Mouse (Mus musculus): ENCODE results near the gene Il7r.
"Not testable (repeated sequence)": the region's sequence is repeated elsewhere in the genome, so short reads cannot be mapped to it uniquely, and the experiment has no call there.

Gene Il7r

DNA sequence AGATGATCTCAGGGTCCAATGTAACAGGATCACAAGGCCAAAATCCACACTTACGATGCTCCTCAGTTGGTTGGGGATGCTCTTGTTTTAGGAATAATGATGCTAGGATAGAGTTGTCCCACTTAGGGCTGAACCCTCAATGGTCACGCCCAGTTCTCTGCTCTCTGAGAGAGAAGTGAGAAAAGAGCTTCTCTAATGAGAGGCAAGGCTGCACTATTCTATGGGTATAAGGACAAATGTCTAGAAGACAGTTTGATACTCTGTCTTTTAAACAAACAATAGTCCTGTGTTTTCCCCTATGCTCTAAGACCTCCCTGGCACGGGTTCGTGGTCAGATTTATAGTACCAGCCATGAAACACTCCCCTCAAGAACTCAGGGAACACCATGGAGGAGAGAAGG is at the start of gene Il7r:
Il7r (minus strand) TSS at position 101 of the 400 bp plus-strand sequence.
- no peak for DNase-seq

DNA sequence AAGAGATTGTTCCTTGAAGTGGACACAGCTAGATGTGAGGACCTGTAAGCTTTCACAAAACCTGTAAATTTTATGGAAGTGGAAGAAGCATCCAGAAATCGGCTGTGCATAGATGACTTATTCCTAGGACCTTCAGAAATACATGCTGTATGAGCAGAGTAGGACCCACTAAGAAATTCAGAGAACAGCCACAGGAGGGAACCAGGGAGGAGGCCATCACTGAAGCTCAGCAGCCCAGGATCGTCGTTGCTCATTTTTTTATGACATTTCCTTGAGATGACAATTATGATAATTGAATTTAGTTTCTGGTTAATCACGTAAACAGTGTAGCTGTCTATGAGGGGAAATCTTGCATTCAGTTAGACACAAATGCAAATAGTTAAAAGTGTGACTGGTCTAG is 47.3 kb upstream of the Il7r start:
- no peak for DNase-seq

DNA sequence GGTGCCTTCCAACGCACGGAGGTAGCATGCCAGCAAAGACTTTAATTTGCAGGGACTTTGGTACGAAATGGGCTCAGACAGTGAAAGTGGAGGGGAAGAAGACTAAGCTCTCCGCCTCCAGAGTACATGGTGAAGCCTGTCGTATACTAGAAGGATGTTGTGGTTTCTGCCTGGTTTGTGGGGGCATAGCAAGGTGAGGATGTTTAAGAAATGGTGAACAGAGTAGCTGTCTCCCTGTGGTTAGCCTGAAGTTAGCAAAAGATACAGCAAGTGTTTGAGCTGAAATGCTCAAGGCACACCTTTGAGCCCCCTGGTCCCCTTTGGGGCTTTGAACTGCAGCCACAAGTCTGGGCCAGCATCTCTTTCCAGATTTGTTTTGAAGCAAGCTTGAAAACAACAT is 44.8 kb upstream of the Il7r start:
- no peak for DNase-seq

DNA sequence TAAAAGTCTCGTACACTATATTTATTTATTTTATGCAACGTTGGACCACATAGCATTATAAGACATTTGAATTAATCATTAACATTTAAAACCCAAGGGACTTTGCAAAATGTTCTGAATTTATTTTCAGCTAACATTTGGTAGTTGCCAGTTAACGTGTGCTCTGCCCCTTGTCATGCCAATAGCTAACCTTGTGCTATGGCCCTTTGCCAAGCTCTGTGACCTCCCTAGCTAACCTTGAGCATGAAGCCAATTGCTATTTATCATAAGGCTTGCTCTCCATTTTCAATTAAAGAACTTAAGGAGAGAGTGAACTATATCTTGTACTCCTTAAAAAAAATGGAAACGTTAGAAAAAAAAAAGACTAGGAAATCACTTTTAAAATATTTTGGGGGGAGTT is 43.4 kb upstream of the Il7r start:
- DNase-seq, result no peak

DNA sequence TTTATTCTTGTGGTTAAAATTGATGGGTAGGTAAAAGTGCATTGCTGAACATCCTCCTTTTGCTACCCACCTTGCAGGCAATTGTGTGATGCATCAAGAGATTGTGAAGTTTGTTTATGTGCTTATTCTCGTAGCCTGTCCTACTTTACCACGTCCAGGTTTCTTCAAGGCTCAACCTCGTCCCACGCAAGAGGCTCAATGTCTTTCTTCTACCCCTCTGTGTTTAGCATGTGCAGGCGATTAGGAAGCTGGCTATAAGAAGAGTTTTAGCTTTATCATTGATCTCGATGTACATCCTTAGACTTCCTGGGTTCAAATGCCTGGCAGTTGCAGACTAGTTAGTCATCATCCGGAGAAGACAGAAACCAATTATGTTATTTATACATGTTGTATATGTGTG is 42.7 kb upstream of the Il7r start:
- DNase-seq, result no peak

DNA sequence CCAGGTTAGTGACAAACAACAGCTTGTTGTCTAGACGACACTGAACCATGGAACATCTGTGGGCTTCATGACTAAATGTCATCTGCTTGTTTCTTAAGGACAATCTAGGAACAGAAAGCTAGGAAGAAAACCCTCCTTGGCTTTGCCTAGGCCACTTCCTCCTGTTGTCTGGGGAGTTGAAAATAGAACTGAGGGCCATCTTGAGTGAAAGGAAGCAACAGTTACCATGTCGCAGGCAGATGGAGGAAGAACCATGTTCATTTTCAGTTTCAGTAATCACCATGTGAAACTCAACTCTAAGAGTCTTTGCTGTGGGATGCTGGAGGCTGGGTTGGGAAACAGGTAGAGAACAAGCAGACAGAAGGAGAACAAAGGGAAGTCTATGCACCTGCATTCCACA is 41.9 kb upstream of the Il7r start:
- no peak for DNase-seq

DNA sequence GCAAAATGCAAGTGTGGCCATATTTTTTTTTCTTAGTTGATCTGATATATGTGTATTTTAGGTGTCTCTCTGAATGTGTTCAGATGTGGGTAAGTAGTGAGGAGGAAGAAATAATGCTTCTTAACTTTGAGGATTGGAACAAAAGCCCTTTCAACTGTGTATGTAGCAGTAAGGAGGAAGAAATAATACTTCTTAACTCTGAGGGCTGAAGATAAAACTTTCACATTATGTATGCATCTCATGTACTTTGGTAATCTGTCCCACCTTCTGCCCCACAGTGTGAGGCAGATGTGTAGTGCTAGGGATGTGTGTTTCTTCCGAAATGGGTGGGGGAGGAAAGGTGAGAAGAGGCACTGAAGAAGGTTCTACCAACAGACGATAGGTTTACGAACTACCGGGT is 37.3 kb upstream of the Il7r start:
- no peak for DNase-seq

DNA sequence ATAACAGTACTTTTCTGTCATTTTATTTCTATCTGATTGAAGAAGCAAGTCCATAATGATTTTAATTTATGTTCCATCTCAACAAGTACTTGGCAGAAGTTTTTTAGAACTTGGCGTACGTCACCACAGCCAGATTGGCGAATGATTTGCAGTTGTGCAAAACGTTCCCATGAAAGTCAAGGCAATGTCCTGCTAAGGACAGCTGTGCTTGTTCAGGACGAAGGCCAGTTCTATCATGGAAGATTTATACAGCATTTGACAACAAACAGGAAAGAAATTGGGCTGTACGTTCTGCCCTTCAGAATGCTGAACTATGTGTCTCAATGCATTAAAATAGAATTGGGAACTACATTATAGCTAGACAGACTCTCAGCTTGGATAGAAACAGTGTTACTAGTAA is 35.4 kb upstream of the Il7r start:
- no peak for DNase-seq

DNA sequence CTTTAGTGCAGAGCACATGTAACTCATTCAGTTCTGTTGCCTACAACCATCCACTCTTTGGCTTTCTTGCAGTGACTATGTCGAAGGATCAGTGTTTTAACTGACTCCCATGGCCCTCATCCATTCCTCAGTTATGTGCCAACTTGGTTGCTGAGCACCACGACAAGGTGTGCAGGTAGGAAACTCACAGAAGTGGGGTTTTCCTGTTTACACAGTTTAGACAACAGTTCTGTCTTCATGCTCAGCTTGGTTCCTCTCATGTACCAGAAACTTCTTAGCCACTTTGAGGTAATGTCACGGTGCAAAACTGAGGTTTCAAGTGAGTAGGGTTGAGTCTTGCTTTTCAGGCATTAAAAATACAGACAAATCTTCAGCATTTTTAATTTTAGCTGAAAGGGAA is 34.2 kb upstream of the Il7r start:
- DNase-seq, result no peak

DNA sequence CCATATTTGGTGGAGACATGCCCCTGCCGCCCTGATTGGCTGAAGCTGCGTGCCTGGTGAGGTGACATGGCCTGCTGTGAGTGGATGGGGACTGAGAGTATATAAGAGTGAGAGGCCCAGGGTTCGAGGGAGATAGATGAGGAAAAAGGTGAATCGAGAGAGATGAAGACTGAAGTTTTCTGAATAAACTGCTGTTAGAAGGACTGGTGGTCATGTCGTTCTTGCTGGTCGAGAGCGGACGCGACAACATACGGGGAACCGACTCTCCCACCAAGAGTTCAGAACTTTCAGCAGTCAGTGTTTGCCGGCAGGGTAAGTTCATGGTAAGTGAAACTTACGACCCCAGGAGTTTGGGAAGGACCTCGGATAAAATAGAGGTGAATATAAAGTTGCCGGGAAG is 27.3 kb upstream of the Il7r start:
- DNase-seq, result not testable (repeated sequence)

DNA sequence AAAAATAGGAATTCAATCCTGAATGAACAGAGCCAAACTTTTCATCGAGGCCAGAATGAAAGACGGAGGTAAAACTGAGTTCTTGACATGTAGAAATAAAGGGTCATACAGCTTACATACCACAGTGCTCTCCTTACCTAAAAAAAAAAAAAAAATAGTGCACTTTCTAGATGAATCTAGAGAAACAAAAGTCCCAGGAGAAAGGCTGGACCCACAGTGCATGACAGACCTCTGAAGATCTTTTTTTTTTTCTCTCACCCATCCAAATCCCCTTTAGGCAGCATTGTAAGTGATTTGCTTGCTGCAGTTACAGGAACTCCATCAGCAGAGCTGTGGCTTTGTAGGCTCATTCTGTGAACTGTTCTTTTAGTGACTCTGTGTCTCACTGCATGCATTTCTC is 19.0 kb upstream of the Il7r start:
- no peak for DNase-seq

DNA sequence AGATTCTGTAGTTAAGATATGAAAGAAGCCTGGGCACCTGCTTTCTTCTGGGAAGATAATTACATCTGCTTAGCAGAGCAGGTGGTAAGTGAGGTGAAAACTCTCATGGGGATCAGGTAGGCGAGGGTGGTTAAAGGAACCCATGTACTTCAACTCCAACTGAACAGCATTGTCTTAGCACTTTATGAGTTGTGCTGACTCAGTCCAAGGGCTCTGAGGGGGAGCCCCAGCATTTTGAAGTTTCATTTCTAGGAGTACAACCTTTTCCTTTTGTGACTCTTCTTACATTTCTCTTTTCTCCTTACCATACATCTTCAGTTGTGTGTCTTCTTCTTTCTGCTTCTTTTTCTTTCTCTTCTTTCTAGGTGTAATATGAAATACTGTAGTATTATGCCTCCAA is 5.2 kb upstream of the Il7r start:
- DNase-seq, result no peak

DNA sequence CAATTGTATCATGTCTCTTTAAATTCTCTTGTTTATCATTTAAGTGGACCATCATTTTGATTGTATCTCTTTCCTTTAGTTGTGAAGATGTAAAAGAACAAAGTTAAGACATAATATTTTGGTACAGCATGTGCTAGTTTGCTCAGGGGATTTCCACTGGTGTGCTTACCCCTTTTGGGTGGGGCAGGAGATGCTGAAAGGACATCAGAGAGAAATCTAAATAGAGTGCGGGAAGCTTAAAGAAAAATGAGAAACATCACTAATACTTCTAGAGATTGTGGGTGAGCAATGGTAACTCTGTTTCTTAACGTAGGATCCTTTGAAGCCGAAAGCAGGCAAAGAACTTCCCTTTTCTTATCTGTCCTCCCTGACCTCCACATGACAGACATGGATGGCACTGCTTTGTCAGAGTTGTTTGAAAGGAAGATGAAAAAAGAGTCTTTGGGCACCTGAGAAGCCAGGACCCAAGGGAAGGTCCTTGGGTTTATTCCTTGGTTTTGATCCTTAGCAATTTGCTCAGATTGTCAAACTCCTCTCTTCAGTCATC is 3.5 kb upstream of the Il7r start:
- DNase-seq, result no peak

DNA sequence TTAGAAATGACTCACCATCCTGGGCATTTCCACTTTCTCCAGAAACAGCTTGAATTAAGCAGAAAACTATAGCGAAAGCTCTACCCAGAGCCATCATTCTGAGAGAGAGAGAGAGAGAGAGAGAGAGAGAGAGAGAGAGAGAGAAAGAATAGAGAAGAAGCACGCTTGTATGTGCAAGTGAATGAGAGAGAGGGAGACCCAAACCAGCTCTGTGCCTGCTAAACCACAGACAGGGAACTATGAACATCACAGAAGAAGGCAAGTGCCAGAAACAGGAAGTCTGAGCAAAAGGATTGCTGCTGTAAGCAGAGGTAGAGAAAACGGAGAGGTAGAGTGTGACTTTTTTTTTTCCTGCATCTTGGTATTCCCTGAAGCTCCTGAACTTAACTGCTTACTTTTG is 330 bp downstream of the Il7r start:
- DNase-seq, result no peak

DNA sequence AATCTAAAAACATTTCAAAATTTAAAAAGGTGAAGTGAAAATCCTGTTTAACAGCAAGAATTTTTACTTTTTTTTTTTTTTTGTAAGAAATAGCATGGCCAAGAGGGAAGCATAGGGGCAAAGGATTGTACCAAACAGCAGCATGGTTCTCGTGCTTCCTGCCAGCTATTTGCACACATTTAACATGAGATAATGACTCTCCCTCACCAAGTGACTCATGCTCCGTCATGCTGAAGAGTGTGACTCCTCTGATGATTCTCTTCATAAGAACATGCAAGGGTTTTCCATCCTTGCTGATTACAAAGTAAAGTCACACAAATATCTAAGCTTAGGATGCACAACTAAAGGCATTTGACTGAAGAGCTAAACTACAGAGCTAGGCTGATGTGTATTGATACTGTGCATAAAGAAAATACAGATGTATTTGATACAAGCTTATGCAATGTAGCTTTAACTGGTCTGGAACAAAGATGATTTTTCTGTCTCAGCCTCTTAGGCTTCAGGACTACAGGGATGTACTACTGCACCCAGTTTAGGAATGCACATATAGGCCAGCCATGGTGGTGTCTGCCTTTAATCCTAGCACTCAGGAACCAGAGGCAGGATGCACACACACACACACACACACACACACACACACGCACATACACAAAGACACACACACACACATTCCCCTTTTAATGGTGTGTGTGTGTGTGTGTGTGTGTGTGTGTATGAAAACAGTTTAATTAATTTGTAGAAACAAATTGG is 1.6 kb downstream of the Il7r start:
- no peak for DNase-seq

DNA sequence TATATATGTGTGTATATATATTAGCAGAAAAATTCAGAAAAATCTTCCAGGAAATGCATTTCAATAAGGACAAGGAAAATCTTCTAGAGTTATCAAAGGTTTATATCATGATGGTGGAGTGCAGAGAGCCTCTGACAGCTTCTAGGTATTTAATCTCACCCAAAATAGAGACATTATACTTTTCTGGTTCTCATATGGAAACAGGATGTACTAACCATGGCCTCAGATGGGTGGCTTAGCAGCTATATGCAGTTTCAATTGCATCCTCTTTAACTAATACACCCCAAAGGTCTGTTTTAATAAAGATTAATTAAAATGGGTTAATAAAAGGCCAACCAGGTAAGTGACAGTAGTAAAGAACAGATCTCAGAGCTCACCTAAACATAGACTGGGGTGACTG is 3.6 kb downstream of the Il7r start:
- DNase-seq, result no peak

DNA sequence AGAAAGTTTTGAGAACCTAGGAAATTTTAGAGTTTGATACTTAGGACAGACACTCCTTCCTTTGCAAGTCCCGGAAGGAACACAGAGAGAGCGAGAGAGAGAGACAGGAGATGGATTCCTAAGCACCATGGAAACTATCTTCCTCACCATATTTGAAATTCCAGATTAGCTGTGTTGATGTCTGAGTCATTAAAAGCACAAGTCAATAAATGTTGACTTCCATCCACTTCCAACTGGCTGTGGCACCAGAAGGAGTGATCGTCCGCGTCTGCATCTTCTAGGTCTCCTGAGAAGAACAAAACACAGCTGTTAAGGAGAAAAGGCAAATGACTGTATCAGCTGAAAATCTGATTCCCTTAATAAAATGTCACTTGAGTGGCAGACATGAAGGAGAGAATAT is 5.1 kb downstream of the Il7r start:
- DNase-seq, result peak; percentile 2

DNA sequence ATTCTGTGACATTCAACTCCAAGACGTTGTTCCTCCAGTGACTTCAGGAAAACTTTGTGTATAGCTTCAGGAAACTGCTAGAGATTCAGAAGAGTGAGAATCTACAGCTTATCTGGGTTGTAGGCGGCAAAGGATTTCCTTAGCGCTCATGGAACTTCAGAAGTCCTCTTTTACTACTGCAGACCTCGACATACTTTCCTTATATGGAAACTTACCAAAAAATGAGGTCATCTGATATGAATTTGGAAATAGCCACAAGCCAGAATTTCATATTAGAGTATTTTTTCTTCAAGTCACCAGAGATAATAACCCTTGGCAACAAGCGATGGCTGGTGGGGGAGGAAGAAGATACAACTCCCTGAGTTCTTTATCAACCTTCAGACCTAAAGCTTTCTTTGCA is 6.0 kb downstream of the Il7r start:
- DNase-seq, result no peak

DNA sequence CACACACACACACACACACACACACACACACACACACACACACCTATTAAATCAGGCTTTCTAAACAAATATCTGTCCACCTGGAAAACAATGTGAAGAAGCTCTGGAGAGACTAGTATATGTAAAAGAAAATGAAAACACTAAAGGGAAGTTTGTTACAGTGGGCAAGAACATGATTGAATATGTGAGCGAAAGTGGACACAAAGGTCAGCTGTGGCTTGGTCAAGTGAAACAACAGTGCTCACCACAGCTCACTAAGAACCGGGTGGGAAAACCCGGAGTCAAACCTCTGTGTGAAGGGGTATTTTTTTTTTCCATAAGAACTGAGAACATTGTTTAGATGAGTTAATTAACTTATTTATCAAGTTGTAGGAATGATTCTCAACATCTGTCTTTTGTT is 6.9 kb downstream of the Il7r start:
- no peak for DNase-seq

DNA sequence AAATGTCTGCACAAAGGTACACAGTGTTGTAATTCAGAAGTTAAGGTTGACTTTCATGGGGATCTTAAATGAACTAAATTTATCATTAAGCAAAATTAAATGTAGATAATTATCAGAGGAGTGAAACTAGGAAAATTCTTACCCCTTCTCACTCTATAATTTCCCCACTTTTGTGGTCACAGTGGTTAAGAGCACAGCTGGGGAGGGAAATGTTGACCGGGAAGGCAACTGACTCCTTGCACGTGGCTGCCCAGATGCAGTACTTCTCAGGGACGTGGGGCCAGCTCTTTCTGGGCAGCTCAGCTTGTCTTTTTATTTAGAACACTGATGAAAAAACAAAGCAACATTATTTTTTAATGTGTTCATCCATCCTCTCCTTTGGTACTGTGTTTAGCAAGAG is 37.9 kb downstream of the Il7r start:
- DNase-seq, result no peak

DNA sequence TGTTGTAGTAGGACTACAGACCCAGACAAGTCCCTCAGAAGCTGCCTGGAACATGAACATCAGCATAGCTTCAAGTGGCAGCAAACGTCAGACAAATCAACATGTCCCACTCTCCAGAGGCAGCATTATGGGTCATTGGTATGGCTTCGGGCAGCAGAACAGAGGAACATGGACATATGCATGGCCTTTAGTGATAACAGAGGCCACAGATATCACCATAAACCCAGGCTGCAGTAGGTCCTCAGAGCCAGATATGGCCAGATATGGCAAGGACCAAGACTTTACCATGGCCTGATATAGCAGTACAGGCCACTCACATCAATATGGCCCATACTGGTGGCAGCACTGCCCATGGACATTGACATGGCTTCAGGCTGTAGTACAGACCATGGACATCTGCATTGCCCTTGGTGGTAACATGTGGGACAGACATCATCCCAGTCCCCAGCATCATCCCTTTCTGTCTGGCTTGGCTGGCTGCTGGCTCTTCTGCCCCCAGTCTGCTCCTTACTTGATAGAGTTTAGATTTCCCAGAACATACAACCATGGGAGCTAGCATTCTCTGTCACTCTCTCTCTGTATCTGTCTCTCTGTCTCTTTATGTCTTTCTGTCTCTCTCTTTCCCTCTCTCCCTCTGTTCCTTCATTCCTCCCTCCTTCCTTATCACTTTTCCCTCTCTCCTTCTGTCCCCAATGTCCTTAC is 40.4 kb downstream of the Il7r start:
- DNase-seq, result no peak

DNA sequence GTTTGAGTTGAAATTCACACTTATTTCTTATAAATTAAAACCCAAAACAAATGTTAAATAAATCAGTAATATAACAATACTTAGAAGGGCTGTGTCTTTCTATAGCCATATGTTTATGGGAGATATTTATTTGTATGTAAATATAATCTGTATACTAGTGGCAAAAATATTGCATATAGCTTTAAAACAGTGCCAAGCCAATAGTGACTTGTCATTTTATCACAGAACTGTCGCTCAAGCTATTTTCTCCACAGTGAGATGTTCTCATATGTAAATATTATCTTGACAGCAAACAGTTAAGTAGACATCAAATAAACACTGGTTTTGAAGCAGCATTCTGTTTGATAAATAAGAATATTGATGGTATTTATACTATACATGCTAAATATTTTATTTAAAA is 56.8 kb downstream of the Il7r start:
- DNase-seq, result no peak

DNA sequence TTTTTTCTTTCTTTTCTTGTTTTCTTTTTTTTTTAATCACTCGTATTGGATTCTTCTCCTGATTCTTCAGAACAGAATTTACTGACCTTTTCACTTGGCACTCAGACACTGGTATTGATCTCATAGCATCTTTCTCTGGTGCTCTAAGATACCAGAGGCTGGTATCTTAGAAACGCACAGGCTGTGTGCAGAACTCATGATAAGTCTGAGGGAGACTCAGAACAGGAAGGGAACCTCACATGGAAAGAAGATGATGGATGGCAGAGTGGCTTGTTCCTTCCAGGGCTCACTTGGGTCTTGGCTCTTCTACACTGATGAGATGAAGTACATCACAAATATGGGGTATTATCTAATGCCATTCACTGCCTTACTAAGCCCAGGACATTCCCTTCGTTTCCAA is 57.4 kb downstream of the Il7r start:
- no peak for DNase-seq

DNA sequence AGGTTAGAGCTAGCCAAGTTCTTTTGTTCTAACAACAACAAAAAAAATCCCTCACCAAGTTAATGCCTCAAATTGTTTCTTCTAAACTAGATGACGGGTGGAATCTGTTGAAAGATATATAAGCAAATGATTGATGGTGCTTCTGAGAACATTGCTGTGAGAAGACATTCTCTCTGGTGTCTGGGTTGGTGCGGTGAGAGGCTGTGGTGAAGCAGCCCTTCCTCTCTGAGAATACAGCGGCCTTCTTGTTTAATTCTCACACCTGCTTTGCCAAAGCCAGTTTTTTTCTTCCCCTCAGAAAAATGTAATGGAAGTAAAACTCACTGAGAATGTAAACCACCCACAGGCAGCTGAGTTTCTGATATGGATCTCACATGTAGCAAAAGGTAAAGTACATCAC is 57.8 kb downstream of the Il7r start:
- no peak for DNase-seq

Measured in lung, postnatal 10 days (tissue).